Mouse (Mus musculus): ENCODE measurements around the gene Dnal4.

The Dnal4 gene

DNA sequence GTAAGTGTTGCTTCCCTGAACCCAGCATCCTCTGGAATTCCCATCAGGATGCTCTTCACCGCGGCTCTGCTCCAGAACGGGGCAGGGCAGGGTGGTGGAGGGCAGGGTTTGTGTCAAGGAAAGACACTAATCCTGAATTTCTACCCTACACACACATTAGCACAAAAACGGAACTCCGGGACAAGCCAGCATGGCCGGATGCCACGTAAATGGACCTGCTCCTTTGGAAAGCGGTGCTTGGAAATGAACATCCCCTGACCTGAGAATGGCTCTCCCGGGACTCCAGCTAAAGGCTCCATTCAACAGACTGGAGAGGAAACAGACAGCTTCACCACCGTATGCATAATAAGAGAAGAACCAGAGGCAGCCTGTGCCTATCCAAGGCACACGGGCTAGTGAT is 23.1 kb upstream of the Dnal4 start:
- DNase-seq (ENCODE audit: low read depth) = no peak

DNA sequence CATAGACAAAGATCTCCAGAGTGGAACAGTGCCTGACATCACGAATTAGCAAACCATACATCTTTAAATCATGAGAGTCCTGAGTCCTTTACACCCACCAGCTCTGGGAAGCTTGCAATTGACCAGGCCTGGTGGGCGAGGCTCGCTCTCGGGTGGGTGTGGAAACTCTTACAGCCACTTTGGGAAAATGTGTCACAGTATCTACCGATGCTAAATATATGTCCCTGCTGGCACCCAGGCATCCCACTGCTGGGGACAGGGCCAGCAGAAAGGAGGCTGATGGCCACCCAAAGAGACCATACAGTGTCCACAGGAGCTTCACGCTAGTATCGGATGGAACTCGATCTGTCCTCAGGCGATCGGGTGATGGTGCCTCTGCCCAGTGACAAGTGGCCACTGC is 20.9 kb upstream of the Dnal4 start:
- DNase-seq (ENCODE audit: low read depth) = no peak

DNA sequence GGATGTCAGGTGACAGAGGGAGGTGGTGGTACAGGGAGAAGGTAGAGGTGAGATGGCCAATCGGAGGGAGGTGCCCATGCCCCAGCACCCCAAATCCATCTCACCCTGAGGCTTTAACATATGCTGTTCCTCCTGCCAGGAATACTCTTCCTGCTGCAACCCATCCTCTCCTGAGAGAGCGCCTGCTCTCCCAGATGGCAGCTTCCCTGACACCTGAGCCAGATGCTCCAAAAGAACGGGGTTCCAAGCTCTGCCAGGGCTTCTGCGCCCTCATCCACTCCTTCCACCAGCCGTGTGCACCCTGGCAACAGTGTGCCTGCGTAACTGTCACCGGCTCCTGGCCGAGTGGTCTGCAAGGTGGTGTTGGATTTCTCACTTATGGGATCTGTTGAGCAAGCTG is 20.0 kb upstream of the Dnal4 start:
- no peak for DNase-seq (ENCODE audit: low read depth)

DNA sequence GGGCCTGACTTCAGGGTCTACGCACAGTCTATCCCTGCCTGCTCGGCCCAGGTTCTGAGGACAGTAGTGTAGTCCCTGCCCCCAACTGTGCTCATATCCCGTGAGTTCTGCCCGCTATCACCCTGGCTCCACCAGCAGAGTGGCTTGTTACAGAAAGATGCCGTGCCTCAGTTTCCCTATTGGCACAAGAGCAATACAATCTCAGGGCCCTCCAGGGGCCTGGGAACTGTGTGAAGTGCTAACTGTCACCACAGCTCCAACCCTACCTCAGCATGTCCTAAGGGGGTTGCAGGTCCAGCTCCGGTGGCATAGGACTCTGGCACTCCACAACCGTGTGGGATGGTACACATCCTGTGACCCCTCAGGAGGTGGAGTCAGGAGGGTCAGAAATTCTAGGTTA is 19.4 kb upstream of the Dnal4 start:
- no peak for DNase-seq (ENCODE audit: low read depth)

GRCm38 (mm10) chr15:79796256-79796655 is 18.6 kb upstream of the Dnal4 start:
- no peak for DNase-seq (ENCODE audit: low read depth)

- DNase-seq (ENCODE audit: low read depth) = no peak
These were observed 16.5 kb upstream of the Dnal4 start for GRCm38 (mm10) chr15:79794173-79794572.

- no peak for DNase-seq (ENCODE audit: low read depth)
These were observed 15.4 kb upstream of the Dnal4 start for GRCm38 (mm10) chr15:79793076-79793475.

DNA sequence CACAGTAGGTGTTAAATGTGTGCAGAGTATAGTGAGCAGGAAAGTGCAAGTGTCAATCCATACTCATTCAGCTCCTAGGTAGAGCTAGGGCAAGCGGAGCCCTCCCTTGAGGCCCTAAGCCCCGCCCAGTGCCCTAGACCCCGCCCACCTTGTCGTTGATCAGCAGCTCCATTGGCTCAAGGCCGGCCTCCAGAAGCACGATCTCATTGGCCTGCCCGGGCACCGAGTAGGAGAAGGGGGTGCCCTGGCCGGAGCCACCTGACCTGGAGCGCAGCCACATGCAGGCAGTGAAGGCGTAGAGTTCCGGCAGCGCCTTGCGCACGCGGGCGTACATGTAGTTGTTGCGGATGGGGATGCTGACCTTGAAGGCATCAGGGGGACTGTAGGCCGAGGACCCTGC is 14.8 kb upstream of the Dnal4 start:
- DNase-seq (ENCODE audit: low read depth) = no peak

GRCm38 (mm10) chr15:79791502-79791901 is 13.9 kb upstream of the Dnal4 start:
- DNase-seq (ENCODE audit: low read depth) = peak; percentile 62

DNA sequence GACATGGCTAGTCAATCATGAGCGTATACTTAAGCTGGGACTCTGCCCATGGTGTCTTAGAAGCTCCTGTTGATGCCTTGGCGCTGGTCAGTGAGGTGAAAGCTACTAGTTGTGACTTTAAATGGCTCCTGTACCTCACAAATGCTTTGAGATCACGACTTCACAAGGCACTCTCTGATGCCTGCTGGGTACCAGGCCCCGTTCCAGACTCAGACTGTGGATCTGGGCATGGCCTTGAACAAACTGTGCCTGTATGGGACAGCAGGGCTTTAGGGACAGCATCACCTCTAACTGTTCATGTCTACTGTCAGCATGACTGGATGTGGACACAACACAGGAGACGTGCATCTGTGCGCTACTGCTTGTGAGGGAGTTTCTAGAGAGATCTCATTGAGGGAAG is 13.3 kb upstream of the Dnal4 start:
- DNase-seq (ENCODE audit: low read depth) = no peak

- no peak for DNase-seq (ENCODE audit: low read depth)
These were observed 12.5 kb upstream of the Dnal4 start for GRCm38 (mm10) chr15:79790111-79790510.

DNA sequence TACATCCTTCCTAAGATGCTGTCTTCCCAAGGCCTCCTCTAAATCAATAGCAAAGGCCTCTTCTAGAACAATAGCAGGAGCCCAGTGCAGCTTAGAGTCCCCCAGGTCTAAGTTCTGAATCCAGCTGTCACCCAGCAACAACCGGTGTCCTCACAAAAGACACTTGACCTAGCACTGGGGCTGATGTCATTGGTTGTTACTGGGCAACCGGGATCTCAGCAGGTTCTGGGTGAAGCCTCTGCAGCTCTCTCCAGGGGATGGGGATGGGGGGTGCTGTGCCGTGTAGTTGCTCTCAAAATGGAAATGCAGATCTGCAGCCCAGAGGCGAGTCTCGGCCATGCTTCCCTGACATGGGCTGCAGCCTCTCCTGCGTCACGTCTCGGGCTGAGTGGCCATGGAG is 10.2 kb upstream of the Dnal4 start:
- DNase-seq (ENCODE audit: low read depth) = no peak

DNA sequence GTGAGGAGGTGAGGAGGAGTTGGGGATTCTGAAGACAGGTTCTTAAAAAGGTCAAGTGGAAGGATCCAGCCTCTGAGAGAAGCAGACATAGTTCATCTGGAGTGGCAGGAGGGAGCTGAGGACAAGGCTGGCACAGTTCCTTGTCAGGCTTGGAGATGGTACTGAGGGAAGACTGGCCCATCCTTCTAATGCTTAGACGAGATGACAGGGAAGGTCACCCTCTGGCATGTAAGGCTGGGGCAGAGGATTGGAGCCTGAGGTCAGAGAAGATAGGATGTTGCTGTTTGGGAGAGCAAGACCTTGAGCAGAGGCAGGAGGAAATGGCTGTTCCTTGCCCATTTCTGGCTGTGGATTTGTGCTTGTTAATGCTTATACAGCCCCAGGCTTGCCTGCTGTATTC is 7.4 kb upstream of the Dnal4 start:
- DNase-seq (ENCODE audit: low read depth) = no peak

GRCm38 (mm10) chr15:79775662-79776061 is 2.0 kb downstream of the Dnal4 start:
- DNase-seq (ENCODE audit: low read depth) = no peak

- DNase-seq (ENCODE audit: low read depth) = peak; percentile 95
These were observed 3.3 kb downstream of the Dnal4 start for GRCm38 (mm10) chr15:79774117-79775027.

- no peak for DNase-seq (ENCODE audit: low read depth)
These were observed 6.9 kb downstream of the Dnal4 start for GRCm38 (mm10) chr15:79770629-79771240.

GRCm38 (mm10) chr15:79768302-79768701 is 9.3 kb downstream of the Dnal4 start:
- DNase-seq (ENCODE audit: low read depth) = no peak

- DNase-seq (ENCODE audit: low read depth) = no peak
These were observed 10.2 kb downstream of the Dnal4 start for GRCm38 (mm10) chr15:79767327-79767961.

- no peak for DNase-seq (ENCODE audit: low read depth)
These were observed 11.0 kb downstream of the Dnal4 start for GRCm38 (mm10) chr15:79766586-79767071.

- DNase-seq (ENCODE audit: low read depth) = no peak
These were observed 11.5 kb downstream of the Dnal4 start for GRCm38 (mm10) chr15:79766168-79766567.

GRCm38 (mm10) chr15:79765361-79765760 is 12.3 kb downstream of the Dnal4 start:
- DNase-seq (ENCODE audit: low read depth) = no peak

- no peak for DNase-seq (ENCODE audit: low read depth)
These were observed 12.9 kb downstream of the Dnal4 start for GRCm38 (mm10) chr15:79764539-79765267.

Data from c-Kit-positive CD71-positive TER-119-negative erythroid progenitor cells, embryonic 14.5 days (primary cell).